Mouse (Mus musculus): ENCODE measurements around the gene Pax7. TPM values are rescaled to one million over a fixed set of nuclear protein-coding genes. Genes with fewer than 3 reads are reported as not detected.

Gene Pax7
- polyA plus RNA-seq, 1 experiment from 2014 or later = 0.90 TPM

- Histone ChIP-seq H3K27ac (no peak overlapping the region), H3K36me3 (no peaks in the 10 kb centered on the region), H3K9ac (no peak overlapping the region), H3K9me3 (no peaks in the 10 kb centered on the region), H3K27me3 (peaks cover 100% of the 10 kb centered on the region), H3K4me1 (peaks cover 19% of the 10 kb centered on the region), H3K4me2 (replicated peaks) (0 out of 2 replicates have a peak overlapping the region, but pooled peaks have one; percentile 1), H3K4me3 (peak overlapping the region; percentile 31)
- WGBS = under 1% methylated on average over 24 of the region's 24 CpGs
- no peak for ATAC-seq (ENCODE audit: low FRiP score, low read depth)
These were observed 2.5 kb downstream of the Pax7 start for GRCm38 (mm10) chr4:139830581-139831387.

DNA sequence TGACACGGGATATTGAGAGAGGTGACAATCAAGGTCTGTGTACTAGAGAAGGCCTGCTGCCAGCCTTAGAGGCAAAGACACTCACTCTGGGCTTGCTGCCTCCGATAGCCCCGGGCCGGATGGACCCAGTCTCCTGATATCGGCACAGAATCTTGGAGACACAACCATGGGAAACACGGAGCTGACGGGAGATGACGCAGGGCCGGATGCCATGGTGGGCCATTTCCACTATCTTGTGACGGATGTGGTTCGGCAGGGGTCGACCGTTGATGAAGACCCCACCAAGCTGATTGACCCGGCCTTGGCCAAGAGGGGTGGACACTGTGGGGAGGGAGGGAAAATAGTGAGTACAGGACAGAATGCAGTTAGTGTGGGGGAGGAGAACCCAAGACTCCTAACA, 3.3 kb downstream of the Pax7 start:
- WGBS = 2% methylated on average over 14 of the region's 14 CpGs
- Histone ChIP-seq H3K27ac (no peak overlapping the region), H3K4me2 (replicated peaks) (peak overlapping the region; percentile 10; the same call in 1 of the 2 replicates), H3K27me3 (peaks cover 100% of the 10 kb centered on the region), H3K4me3 (peak overlapping the region; percentile 14), H3K9ac (no peak overlapping the region), H3K9me3 (no peaks in the 10 kb centered on the region), H3K4me1 (peaks cover 19% of the 10 kb centered on the region), H3K36me3 (no peaks in the 10 kb centered on the region)
- ATAC-seq (ENCODE audit: low FRiP score, low read depth) = no peak

DNA sequence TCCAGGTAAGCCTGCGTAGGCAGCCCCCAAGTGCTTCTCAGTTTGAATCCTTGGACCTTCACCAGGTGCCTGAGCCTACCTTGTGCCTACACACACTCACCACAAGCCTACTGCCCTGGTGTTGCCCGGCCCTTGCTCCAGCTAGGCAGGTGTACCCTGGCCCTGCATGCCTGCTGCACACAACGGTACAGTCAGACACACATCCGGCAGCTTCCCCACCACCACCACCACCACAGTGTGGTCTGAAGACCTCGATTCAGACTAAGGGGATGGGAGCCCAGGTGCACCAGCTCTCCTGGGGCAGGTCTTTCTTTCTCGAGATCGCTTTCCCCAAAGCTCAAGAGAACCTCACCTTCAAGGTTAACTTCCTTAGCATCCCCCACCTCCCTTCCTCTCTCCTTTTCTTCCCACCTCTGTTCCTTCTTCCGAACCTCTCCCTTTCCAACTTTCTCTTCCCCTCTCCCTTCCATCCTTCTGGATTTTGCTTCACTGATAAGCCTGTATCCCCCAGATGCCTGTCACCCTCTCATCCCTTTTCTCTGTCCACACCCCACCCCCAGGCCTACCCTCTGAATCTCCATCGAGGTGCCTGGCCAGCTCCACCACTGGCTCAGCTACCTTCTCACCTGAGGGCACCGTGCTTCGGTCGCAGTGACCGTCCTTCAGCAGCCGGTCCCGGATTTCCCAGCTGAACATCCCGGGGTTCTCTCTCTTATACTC, 4.3 kb downstream of the Pax7 start:
- no peak overlapping the region for H3K9ac ChIP-seq
- no peak overlapping the region for H3K27ac ChIP-seq
- no peaks in the 10 kb centered on the region for H3K9me3 ChIP-seq
- no peak for ATAC-seq (ENCODE audit: low FRiP score, low read depth)
- no peaks in the 10 kb centered on the region for H3K36me3 ChIP-seq
- peaks cover 23% of the 10 kb centered on the region for H3K4me1 ChIP-seq
- no peak overlapping the region for H3K4me3 ChIP-seq
- H3K4me2 ChIP-seq (replicated peaks) = peak overlapping the region; percentile 44
- WGBS = 5% methylated on average over 16 of the region's 16 CpGs
- H3K27me3 ChIP-seq = peaks cover 100% of the 10 kb centered on the region

GRCm38 (mm10) chr4:139828283-139828678, 5.0 kb downstream of the Pax7 start:
- Histone ChIP-seq H3K4me1 (peaks cover 21% of the 10 kb centered on the region), H3K27ac (no peak overlapping the region), H3K36me3 (no peaks in the 10 kb centered on the region), H3K4me2 (replicated peaks) (peak overlapping the region; percentile 44), H3K9ac (no peak overlapping the region), H3K4me3 (peak overlapping the region; percentile 18; the same call in 1 of the 2 replicates), H3K9me3 (no peaks in the 10 kb centered on the region), H3K27me3 (peaks cover 100% of the 10 kb centered on the region)
- no peak for ATAC-seq (ENCODE audit: low FRiP score, low read depth)
- WGBS = under 1% methylated on average over 37 of the region's 37 CpGs

GRCm38 (mm10) chr4:139827501-139828282, 5.6 kb downstream of the Pax7 start:
- WGBS = 2% methylated on average over 30 of the region's 30 CpGs
- H3K27me3 ChIP-seq = peaks cover 100% of the 10 kb centered on the region
- H3K4me2 ChIP-seq (replicated peaks) = peak overlapping the region; percentile 44
- ATAC-seq (ENCODE audit: low FRiP score, low read depth) = no peak
- H3K36me3 ChIP-seq = no peaks in the 10 kb centered on the region
- H3K27ac ChIP-seq = no peak overlapping the region
- H3K9me3 ChIP-seq = no peaks in the 10 kb centered on the region
- no peak overlapping the region for H3K9ac ChIP-seq
- H3K4me1 ChIP-seq = peaks cover 15% of the 10 kb centered on the region
- peak overlapping the region; percentile 18; the same call in 1 of the 2 replicates for H3K4me3 ChIP-seq

- H3K36me3 ChIP-seq = no peaks in the 10 kb centered on the region
- H3K27ac ChIP-seq = no peak overlapping the region
- peaks cover 23% of the 10 kb centered on the region for H3K4me1 ChIP-seq
- no peak overlapping the region for H3K4me2 ChIP-seq (replicated peaks)
- no peak for ATAC-seq (ENCODE audit: low FRiP score, low read depth)
- peaks cover 100% of the 10 kb centered on the region for H3K27me3 ChIP-seq
- no peak overlapping the region for H3K9ac ChIP-seq
- no peak overlapping the region for H3K4me3 ChIP-seq
- no peaks in the 10 kb centered on the region for H3K9me3 ChIP-seq
- 8% methylated on average over 3 of the region's 3 CpGs for WGBS
These were observed 7.1 kb downstream of the Pax7 start for GRCm38 (mm10) chr4:139826231-139826630.

GRCm38 (mm10) chr4:139825326-139826112, 7.8 kb downstream of the Pax7 start:
- H3K4me1 ChIP-seq = peaks cover 23% of the 10 kb centered on the region
- no peak overlapping the region for H3K27ac ChIP-seq
- WGBS = 3% methylated on average over 14 of the region's 14 CpGs
- ATAC-seq (ENCODE audit: low FRiP score, low read depth) = no peak
- H3K36me3 ChIP-seq = no peaks in the 10 kb centered on the region
- no peak overlapping the region for H3K9ac ChIP-seq
- peaks cover 100% of the 10 kb centered on the region for H3K27me3 ChIP-seq
- no peak overlapping the region for H3K4me2 ChIP-seq (replicated peaks)
- H3K9me3 ChIP-seq = no peaks in the 10 kb centered on the region
- H3K4me3 ChIP-seq = no peak overlapping the region

- H3K4me1 ChIP-seq = peaks cover 23% of the 10 kb centered on the region
- no peak overlapping the region for H3K27ac ChIP-seq
- H3K9ac ChIP-seq = no peak overlapping the region
- ATAC-seq (ENCODE audit: low FRiP score, low read depth) = no peak
- H3K4me3 ChIP-seq = no peak overlapping the region
- H3K4me2 ChIP-seq (replicated peaks) = peak overlapping the region; percentile 28; the same call in 1 of the 2 replicates
- peaks cover 100% of the 10 kb centered on the region for H3K27me3 ChIP-seq
- H3K9me3 ChIP-seq = no peaks in the 10 kb centered on the region
- H3K36me3 ChIP-seq = no peaks in the 10 kb centered on the region
- WGBS = under 1% methylated on average over 22 of the region's 22 CpGs
These were observed 8.6 kb downstream of the Pax7 start for GRCm38 (mm10) chr4:139824572-139825325.

DNA sequence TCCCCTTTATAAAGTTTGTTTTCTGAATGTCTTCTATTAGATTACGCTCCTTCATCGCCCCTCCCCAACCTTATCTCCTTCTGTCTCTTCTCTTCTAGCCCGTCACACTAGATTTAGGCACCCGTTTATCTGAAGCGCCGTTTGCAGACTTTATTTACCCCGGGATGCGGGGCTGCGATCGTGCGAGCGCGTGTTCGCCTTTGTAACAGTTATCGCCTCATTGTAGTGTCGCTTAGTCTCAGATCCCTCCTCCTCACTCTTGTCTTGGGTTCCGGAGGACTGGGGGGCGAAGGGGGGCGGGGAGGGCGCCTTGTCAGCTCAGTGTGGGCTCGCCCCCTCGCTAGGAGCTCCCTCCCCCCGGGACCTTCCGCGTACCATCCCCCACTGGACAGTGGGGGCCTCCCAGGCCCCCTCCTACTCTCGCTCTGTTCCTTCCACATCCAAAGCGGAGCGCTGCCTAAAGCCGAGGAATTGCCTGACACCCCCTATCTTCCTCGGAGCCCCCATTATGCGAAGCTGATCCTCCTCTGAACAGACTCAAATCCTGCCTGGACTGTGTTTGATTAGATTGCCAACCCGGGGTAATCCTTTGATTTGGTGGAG, 9.4 kb downstream of the Pax7 start:
- peak overlapping the region; percentile 2; the same call in 1 of the 2 replicates for H3K9ac ChIP-seq
- peak overlapping the region; percentile 39 for H3K4me2 ChIP-seq (replicated peaks)
- H3K27ac ChIP-seq = no peak overlapping the region
- H3K27me3 ChIP-seq = peaks cover 100% of the 10 kb centered on the region
- H3K9me3 ChIP-seq = no peaks in the 10 kb centered on the region
- peaks cover 23% of the 10 kb centered on the region for H3K4me1 ChIP-seq
- H3K36me3 ChIP-seq = no peaks in the 10 kb centered on the region
- ATAC-seq (ENCODE audit: low FRiP score, low read depth) = no peak
- WGBS = 0% methylated on average over 32 of the region's 32 CpGs
- H3K4me3 ChIP-seq = peak overlapping the region; percentile 20

DNA sequence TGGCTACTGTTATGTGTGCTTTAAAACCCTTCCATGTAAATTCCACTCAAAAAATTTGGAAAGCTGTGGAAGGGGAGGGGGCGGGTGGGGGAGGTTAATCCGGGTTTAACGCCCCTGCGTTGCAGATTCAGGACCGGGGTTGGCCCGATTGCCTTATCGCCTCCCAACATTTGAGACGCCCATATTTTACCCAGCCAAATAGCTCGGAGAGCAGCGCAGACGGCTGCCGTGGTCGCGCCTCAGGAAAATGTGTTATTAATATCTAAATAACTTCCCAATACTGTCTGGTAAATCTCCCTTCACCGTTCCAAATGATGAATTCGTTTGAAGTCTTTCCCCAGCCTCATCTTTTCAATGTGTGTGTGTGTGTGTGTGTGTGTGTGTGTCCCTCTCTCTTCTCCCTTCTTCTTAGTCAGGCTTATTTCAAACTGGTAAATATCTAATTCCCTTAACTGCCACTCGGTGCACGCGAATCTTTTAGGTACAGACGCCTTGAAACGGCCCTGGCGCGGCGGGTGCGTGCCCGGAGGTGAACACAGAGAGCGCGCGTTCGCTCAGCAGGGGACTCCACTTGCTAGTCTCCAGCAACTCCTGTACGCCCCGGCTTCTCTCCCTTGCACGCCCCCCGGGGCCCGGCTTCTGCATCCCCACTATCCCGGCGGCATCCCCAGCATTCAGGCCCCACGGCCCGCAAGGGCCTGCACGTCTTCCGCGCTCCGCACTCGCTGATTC, 10.0 kb downstream of the Pax7 start:
- H3K9ac ChIP-seq = no peak overlapping the region
- peak overlapping the region; percentile 20; the same call in 1 of the 2 replicates for H3K4me3 ChIP-seq
- no peaks in the 10 kb centered on the region for H3K9me3 ChIP-seq
- H3K4me1 ChIP-seq = peaks cover 25% of the 10 kb centered on the region
- no peaks in the 10 kb centered on the region for H3K36me3 ChIP-seq
- H3K27ac ChIP-seq = no peak overlapping the region
- under 1% methylated on average over 44 of the region's 44 CpGs for WGBS
- H3K4me2 ChIP-seq (replicated peaks) = peak overlapping the region; percentile 39
- H3K27me3 ChIP-seq = peaks cover 100% of the 10 kb centered on the region
- no peak for ATAC-seq (ENCODE audit: low FRiP score, low read depth)

Data from limb, embryonic 13.5 days (tissue).